Mouse (Mus musculus): ENCODE data around the gene Tm7sf3. TPM values are rescaled to one million over a fixed set of nuclear protein-coding genes. Genes with fewer than 3 reads are reported as not detected.

Gene Tm7sf3
- polyA plus RNA-seq, 2 experiments, result 29.1 to 47.0 TPM

DNA sequence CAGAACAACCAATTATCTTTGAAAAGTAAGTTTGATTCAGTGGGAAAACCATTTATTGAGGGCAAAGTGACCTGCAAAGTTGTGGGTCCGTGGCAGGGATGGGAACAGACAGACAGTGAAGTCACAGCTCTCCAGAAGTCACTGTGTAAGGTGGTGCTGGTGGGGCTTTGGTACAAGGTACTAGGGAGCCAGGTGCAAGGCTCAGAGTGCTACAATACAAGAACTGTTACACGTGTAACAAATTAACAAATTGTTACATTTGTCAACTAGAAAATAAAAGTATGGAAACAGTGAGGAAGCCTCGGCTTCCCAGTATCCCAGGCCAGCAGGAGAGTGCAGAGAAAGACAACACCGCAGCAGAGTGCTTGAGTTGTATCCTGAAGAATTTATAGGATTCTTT lies 31.1 kb upstream of the Tm7sf3 start:
- ATAC-seq (ENCODE audit: low FRiP score, low read depth), result no peak
- Histone ChIP-seq H3K36me3 (ENCODE audit: control insufficient read depth, insufficient read depth, low read length) (no peaks in the 10 kb centered on the region), H3K4me3 (replicated peaks; ENCODE audit: low read length) (no peak overlapping the region), H3K9ac (ENCODE audit: low read depth, low read length, severe bottlenecking) (no peak overlapping the region), H3K27ac (replicated peaks; ENCODE audit: low read depth, low read length) (no peak overlapping the region), H3K9me3 (ENCODE audit: control insufficient read depth, low read length) (no peaks in the 10 kb centered on the region), H3K4me2 (replicated peaks; ENCODE audit: low read depth, low read length, severe bottlenecking) (no peak overlapping the region), H3K4me1 (ENCODE audit: control insufficient read depth, insufficient read depth, low read length) (no peaks in the 10 kb centered on the region), H3K27me3 (ENCODE audit: control insufficient read depth, insufficient read depth, low read length) (no peaks in the 10 kb centered on the region)
- DNase-seq (ENCODE audit: low spot score), result no peak
- TF ChIP-seq POLR2A (IDR thresholded peaks at IDR 0.05; ENCODE audit: borderline replicate concordance, extremely low read depth, insufficient read depth, insufficient read length), result no peak
- WGBS, result 79% methylated on average over 4 of the region's 4 CpGs

- Histone ChIP-seq H3K4me2 (replicated peaks; ENCODE audit: low read depth, low read length, severe bottlenecking) (no peak overlapping the region), H3K4me1 (ENCODE audit: control insufficient read depth, insufficient read depth, low read length) (no peaks in the 10 kb centered on the region), H3K27ac (replicated peaks; ENCODE audit: low read depth, low read length) (no peak overlapping the region), H3K27me3 (ENCODE audit: control insufficient read depth, insufficient read depth, low read length) (no peaks in the 10 kb centered on the region), H3K36me3 (ENCODE audit: control insufficient read depth, insufficient read depth, low read length) (no peaks in the 10 kb centered on the region), H3K4me3 (replicated peaks; ENCODE audit: low read length) (no peak overlapping the region), H3K9ac (ENCODE audit: low read depth, low read length, severe bottlenecking) (no peak overlapping the region), H3K9me3 (ENCODE audit: control insufficient read depth, low read length) (no peaks in the 10 kb centered on the region)
- DNase-seq (ENCODE audit: low spot score), result no peak
- 75% methylated on average over 5 of the region's 5 CpGs for WGBS
- no peak for ATAC-seq (ENCODE audit: low FRiP score, low read depth)
- TF ChIP-seq POLR2A (IDR thresholded peaks at IDR 0.05; ENCODE audit: borderline replicate concordance, extremely low read depth, insufficient read depth, insufficient read length), result no peak
These were observed 29.5 kb upstream of the Tm7sf3 start for GRCm38 (mm10) chr6:146672106-146672505.

DNA sequence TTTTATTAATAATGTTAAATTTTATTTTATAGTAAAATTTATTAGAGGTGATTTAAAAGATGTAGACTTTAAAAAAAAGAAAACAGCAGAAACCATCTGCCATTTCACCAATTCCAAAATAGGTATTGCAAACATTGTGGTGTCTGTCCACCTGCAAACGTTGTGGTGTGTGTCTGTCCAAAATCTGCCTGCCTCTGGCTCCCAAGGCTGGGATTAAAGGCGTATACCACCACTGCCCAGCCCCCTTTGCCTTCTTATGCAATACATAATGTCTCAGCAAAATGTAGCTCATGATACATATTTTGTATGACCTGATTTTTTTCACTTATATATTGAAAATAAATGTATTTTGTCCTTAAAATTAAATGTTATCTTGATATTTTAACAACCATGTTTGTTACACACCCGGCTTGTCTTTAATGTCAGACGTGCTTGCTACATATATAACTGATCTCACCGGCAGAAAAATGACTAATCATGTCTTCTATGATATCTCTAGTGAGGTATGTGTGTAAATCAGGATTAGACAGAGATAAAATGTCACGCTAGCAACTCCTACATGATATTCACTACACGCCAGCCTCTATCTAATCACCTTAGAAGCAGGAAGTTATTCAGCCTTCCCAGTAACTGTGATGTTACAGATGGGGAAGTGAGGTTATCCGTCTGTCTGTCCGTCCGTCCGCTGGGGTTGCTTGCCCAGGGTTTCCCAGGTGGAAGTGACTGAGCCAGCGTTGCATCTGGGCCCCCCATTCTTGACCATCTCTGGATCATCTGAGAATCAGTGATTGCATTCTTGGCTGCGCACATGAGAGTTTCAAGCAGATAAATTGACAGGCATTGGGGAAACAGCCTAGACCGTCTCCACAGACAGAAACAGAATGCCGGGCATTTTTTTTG lies 28.6 kb upstream of the Tm7sf3 start:
- H3K9ac ChIP-seq (ENCODE audit: low read depth, low read length, severe bottlenecking), result no peak overlapping the region
- DNase-seq (ENCODE audit: low spot score) (no peak), ATAC-seq (ENCODE audit: low FRiP score, low read depth) (no peak)
- H3K36me3 ChIP-seq (ENCODE audit: control insufficient read depth, insufficient read depth, low read length), result no peaks in the 10 kb centered on the region
- H3K4me2 ChIP-seq (replicated peaks; ENCODE audit: low read depth, low read length, severe bottlenecking), result no peak overlapping the region
- no peak for TF ChIP-seq POLR2A (IDR thresholded peaks at IDR 0.05; ENCODE audit: borderline replicate concordance, extremely low read depth, insufficient read depth, insufficient read length)
- 86% methylated on average over 15 of the region's 15 CpGs for WGBS
- no peaks in the 10 kb centered on the region for H3K27me3 ChIP-seq (ENCODE audit: control insufficient read depth, insufficient read depth, low read length)
- no peak overlapping the region for H3K27ac ChIP-seq (replicated peaks; ENCODE audit: low read depth, low read length)
- no peaks in the 10 kb centered on the region for H3K9me3 ChIP-seq (ENCODE audit: control insufficient read depth, low read length)
- H3K4me3 ChIP-seq (replicated peaks; ENCODE audit: low read length), result no peak overlapping the region
- no peaks in the 10 kb centered on the region for H3K4me1 ChIP-seq (ENCODE audit: control insufficient read depth, insufficient read depth, low read length)

DNA sequence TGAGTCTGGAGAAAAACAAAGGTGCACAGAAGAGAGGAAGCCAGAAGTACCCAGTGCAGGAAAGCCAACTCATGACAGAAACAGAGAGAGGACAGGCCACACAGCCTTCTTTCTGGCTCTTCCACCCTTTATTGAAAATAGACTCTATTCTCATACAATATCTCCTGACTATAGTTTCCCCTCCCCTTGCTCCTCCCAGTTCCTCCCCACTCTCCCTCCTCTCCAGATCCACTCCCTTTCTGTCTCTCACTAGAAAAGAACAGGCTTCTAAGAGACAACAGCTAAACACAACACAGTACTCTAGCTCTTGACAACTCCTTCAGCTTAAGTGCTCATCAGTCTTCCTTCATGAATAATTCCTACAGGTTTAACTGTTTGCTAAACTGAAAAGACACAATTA lies 26.0 kb upstream of the Tm7sf3 start:
- H3K4me3 ChIP-seq (replicated peaks; ENCODE audit: low read length), result no peak overlapping the region
- DNase-seq (ENCODE audit: low spot score) (no peak), ATAC-seq (ENCODE audit: low FRiP score, low read depth) (no peak)
- H3K36me3 ChIP-seq (ENCODE audit: control insufficient read depth, insufficient read depth, low read length), result no peaks in the 10 kb centered on the region
- H3K27me3 ChIP-seq (ENCODE audit: control insufficient read depth, insufficient read depth, low read length), result no peaks in the 10 kb centered on the region
- H3K27ac ChIP-seq (replicated peaks; ENCODE audit: low read depth, low read length), result no peak overlapping the region
- no peak overlapping the region for H3K9ac ChIP-seq (ENCODE audit: low read depth, low read length, severe bottlenecking)
- no peak for TF ChIP-seq POLR2A (IDR thresholded peaks at IDR 0.05; ENCODE audit: borderline replicate concordance, extremely low read depth, insufficient read depth, insufficient read length)
- H3K4me2 ChIP-seq (replicated peaks; ENCODE audit: low read depth, low read length, severe bottlenecking), result no peak overlapping the region
- H3K4me1 ChIP-seq (ENCODE audit: control insufficient read depth, insufficient read depth, low read length), result no peaks in the 10 kb centered on the region
- no peaks in the 10 kb centered on the region for H3K9me3 ChIP-seq (ENCODE audit: control insufficient read depth, low read length)

GRCm38 (mm10) chr6:146666811-146667210 lies 24.2 kb upstream of the Tm7sf3 start:
- H3K4me3 ChIP-seq (replicated peaks; ENCODE audit: low read length), result no peak overlapping the region
- WGBS, result 80% methylated on average over 6 of the region's 6 CpGs
- H3K27me3 ChIP-seq (ENCODE audit: control insufficient read depth, insufficient read depth, low read length), result no peaks in the 10 kb centered on the region
- DNase-seq (ENCODE audit: low spot score), result no peak
- TF ChIP-seq POLR2A (IDR thresholded peaks at IDR 0.05; ENCODE audit: borderline replicate concordance, extremely low read depth, insufficient read depth, insufficient read length), result no peak
- H3K9me3 ChIP-seq (ENCODE audit: control insufficient read depth, low read length), result no peaks in the 10 kb centered on the region
- no peak overlapping the region for H3K4me2 ChIP-seq (replicated peaks; ENCODE audit: low read depth, low read length, severe bottlenecking)
- no peak overlapping the region for H3K27ac ChIP-seq (replicated peaks; ENCODE audit: low read depth, low read length)
- no peak overlapping the region for H3K9ac ChIP-seq (ENCODE audit: low read depth, low read length, severe bottlenecking)
- no peaks in the 10 kb centered on the region for H3K36me3 ChIP-seq (ENCODE audit: control insufficient read depth, insufficient read depth, low read length)
- no peaks in the 10 kb centered on the region for H3K4me1 ChIP-seq (ENCODE audit: control insufficient read depth, insufficient read depth, low read length)
- no peak for ATAC-seq (ENCODE audit: low FRiP score, low read depth)
